Mouse (Mus musculus): ENCODE data around the gene Fem1a. TPM values are rescaled to one million over a fixed set of nuclear protein-coding genes. Genes with fewer than 3 reads are reported as not detected.

Fem1a gene
- polyA plus RNA-seq, 1 experiment from 2014 or later, result 17.4 TPM

MicroRNA genes within 50 kb of the gene (microRNA counts, 519-probe panel; counts per million panel counts)
- microRNA mmu-miR-7b, result 2,287 counts per million, percentile 52 among the panel's probes with 10 or more counts

Small RNAs within 50 kb of the gene (microRNA-seq; reads per million reads assigned to microRNA genes)
- gene Mir7b, result 1,333 reads per million, percentile 79 among the genes with 10 or more reads in this experiment

Other genes starting within 250 kb of the Fem1a start
- 106 and 112 TPM in 2 replicates for gene Sh3gl1, start 220.2 kb upstream of the Fem1a start, polyA plus RNA-seq (2015; fragmentation: Nextera tagmentation; extraction: Ambion mirVana)
- 4.5 and 6.7 TPM in 2 replicates for gene Chaf1a, start 216.4 kb upstream of the Fem1a start, polyA plus RNA-seq (2015; fragmentation: Nextera tagmentation; extraction: Ambion mirVana)
- gene Ubxn6, start 181.8 kb upstream of the Fem1a start, polyA plus RNA-seq (2015; fragmentation: Nextera tagmentation; extraction: Ambion mirVana), result 77.6 and 79.5 TPM in 2 replicates
- gene Hdgfl2, start 177.2 kb upstream of the Fem1a start, polyA plus RNA-seq (2015; fragmentation: Nextera tagmentation; extraction: Ambion mirVana), result 125 and 136 TPM in 2 replicates
- 0.07 and 0.10 TPM in 2 replicates for gene Plin4, start 147.0 kb upstream of the Fem1a start, polyA plus RNA-seq (2015; fragmentation: Nextera tagmentation; extraction: Ambion mirVana)
- 2.4 and 3.4 TPM in 2 replicates for gene Plin5, start 139.2 kb upstream of the Fem1a start, polyA plus RNA-seq (2015; fragmentation: Nextera tagmentation; extraction: Ambion mirVana)
- gene Lrg1, start 134.8 kb upstream of the Fem1a start, polyA plus RNA-seq (2015; fragmentation: Nextera tagmentation; extraction: Ambion mirVana), result 0.68 and 0.91 TPM in 2 replicates
- gene Sema6b, start 116.5 kb upstream of the Fem1a start, polyA plus RNA-seq (2015; fragmentation: Nextera tagmentation; extraction: Ambion mirVana), result 12.5 and 12.7 TPM in 2 replicates
- 9.1 and 9.9 TPM in 2 replicates for gene Tnfaip8l1, start 94.3 kb upstream of the Fem1a start, polyA plus RNA-seq (2015; fragmentation: Nextera tagmentation; extraction: Ambion mirVana)
- gene Mydgf, start 72.9 kb upstream of the Fem1a start, polyA plus RNA-seq (2015; fragmentation: Nextera tagmentation; extraction: Ambion mirVana), result 81.4 and 88.4 TPM in 2 replicates
- gene Dpp9, start 37.9 kb upstream of the Fem1a start, polyA plus RNA-seq (2015; fragmentation: Nextera tagmentation; extraction: Ambion mirVana), result 21.0 and 29.3 TPM in 2 replicates
- gene Ticam1, start 20.0 kb downstream of the Fem1a start, polyA plus RNA-seq (2015; fragmentation: Nextera tagmentation; extraction: Ambion mirVana), result 1.5 and 1.9 TPM in 2 replicates
- 15.5 and 21.1 TPM in 2 replicates for gene Plin3, start 36.1 kb downstream of the Fem1a start, polyA plus RNA-seq (2015; fragmentation: Nextera tagmentation; extraction: Ambion mirVana)
- not detected in 2 replicates for gene Arrdc5, start 43.5 kb downstream of the Fem1a start, polyA plus RNA-seq (2015; fragmentation: Nextera tagmentation; extraction: Ambion mirVana)
- gene Uhrf1, start 46.5 kb downstream of the Fem1a start, polyA plus RNA-seq (2015; fragmentation: Nextera tagmentation; extraction: Ambion mirVana), result 23.3 and 28.2 TPM in 2 replicates
- 53.5 and 70.3 TPM in 2 replicates for gene Kdm4b, start 69.3 kb downstream of the Fem1a start, polyA plus RNA-seq (2015; fragmentation: Nextera tagmentation; extraction: Ambion mirVana)
- 229 and 264 TPM in 2 replicates for gene Ptprs, start 219.7 kb downstream of the Fem1a start, polyA plus RNA-seq (2015; fragmentation: Nextera tagmentation; extraction: Ambion mirVana)

Data from hindbrain, embryonic 16.5 days (tissue).